Mouse (Mus musculus) heart, embryonic 13.5 days (tissue): ENCODE measurements at regions not wholly inside any gene's neighbourhood (a gene's known extent, or its start where the extent isn't known, plus 50 kb on each side); places are given as distances from the start of the nearest gene placed in this dataset.

Source experiments
- ATAC-seq: fragments of 200-750 bp; cut with Nextera tagmentation; 2 replicates; pipeline ENCODE4 v1.8.0; 2017; ENCODE audit warnings: moderate TSS enrichment; ENCODE audit not compliant: insufficient number of reproducible peaks, low FRiP score, low TSS enrichment; ENCODE audit errors: extremely low read depth
- H3K27ac ChIP-seq: fragments of 300-500 bp; sonication (generic); replicated peaks from 2 replicates; pipeline ENCODE4 v1.5.1; 2015; ENCODE audit warnings: moderate library complexity, mild to moderate bottlenecking, inconsistent platforms
- H3K27me3 ChIP-seq: fragments of 300-500 bp; sonication (generic); replicated peaks from 2 replicates; pipeline ENCODE4 v1.6.1; 2015; ENCODE audit warnings: mild to moderate bottlenecking, inconsistent platforms
- H3K36me3 ChIP-seq: fragments of 300-500 bp; sonication (generic); 2 replicates; pipeline ENCODE4 v1.6.1; 2015; ENCODE audit warnings: mild to moderate bottlenecking, inconsistent platforms
- H3K4me1 ChIP-seq: fragments of 300-500 bp; sonication (generic); 2 replicates; pipeline ENCODE4 v1.6.1; 2015; ENCODE audit warnings: inconsistent platforms
- H3K4me2 ChIP-seq: fragments of 300-500 bp; sonication (generic); 2 replicates; pipeline ENCODE4 v1.6.1; 2015; ENCODE audit warnings: inconsistent platforms, mild to moderate bottlenecking, moderate library complexity
- H3K4me3 ChIP-seq: fragments of 300-500 bp; sonication (generic); 2 replicates; pipeline ENCODE4 v1.5.1; 2015; ENCODE audit warnings: moderate library complexity, mild to moderate bottlenecking, inconsistent platforms
- H3K9ac ChIP-seq: fragments of 300-500 bp; sonication (generic); 2 replicates; pipeline ENCODE4 v1.6.1; 2015; ENCODE audit warnings: inconsistent platforms, mild to moderate bottlenecking, moderate library complexity
- H3K9me3 ChIP-seq: fragments of 300-500 bp; sonication (generic); 2 replicates; pipeline ENCODE4 v1.6.1; 2016; ENCODE audit warnings: inconsistent platforms
- WGBS: fragments of 180-500 bp; shearing (Covaris S2); methylation state at CpG from one replicate; pipeline ENCODE4 v1.1.7; 2015; ENCODE audit warnings: mixed read lengths; 5-methylcytosine and 5-hydroxymethylcytosine counted together

GRCm38 (mm10) chr17:45816566-45816965 lies 82.9 kb upstream of the 1600014C23Rik start:
- no peak overlapping the region for H3K9ac ChIP-seq
- no peaks in the 10 kb centered on the region for H3K36me3 ChIP-seq
- H3K9me3 ChIP-seq = no peaks in the 10 kb centered on the region
- peaks cover 42% of the 10 kb centered on the region for H3K4me1 ChIP-seq
- H3K27me3 ChIP-seq = peaks cover 70% of the 10 kb centered on the region
- no peak for ATAC-seq
- 66% methylated on average over 3 of the region's 3 CpGs for WGBS
- H3K4me3 ChIP-seq = no peak overlapping the region
- H3K27ac ChIP-seq = no peak overlapping the region
- no peak overlapping the region for H3K4me2 ChIP-seq

DNA sequence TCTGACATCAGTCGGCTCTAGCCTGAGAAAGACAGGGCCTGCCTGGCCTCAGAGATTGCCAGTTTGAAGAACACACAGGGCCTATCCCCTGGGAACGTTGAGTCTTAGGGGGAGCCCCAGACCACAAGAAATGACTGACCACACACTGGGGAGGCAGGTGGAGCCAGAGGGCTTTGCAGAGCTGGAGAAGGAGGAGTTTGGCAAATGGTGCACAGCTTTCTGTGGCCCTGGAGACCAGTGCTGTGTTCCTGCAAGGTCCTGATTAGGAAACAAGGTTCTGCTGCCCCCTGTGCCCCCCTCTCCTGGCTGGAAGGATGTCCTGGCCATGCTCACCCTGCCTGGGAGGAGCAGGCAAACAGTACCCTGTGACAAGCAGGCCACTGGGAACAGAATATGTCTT lies 82.2 kb upstream of the 1600014C23Rik start:
- H3K27ac ChIP-seq = no peak overlapping the region

GRCm38 (mm10) chr17:45815341-45815740 lies 81.7 kb upstream of the 1600014C23Rik start:
- H3K4me1 ChIP-seq = peaks cover 43% of the 10 kb centered on the region
- H3K9ac ChIP-seq = peak overlapping the region; percentile 37; the same call in 1 of the 2 replicates
- no peak overlapping the region for H3K27ac ChIP-seq
- no peaks in the 10 kb centered on the region for H3K36me3 ChIP-seq
- H3K9me3 ChIP-seq = no peaks in the 10 kb centered on the region
- no peak for ATAC-seq
- H3K4me3 ChIP-seq = no peak overlapping the region
- 29% methylated on average over 7 of the region's 7 CpGs for WGBS
- no peak overlapping the region for H3K4me2 ChIP-seq
- peaks cover 74% of the 10 kb centered on the region for H3K27me3 ChIP-seq

More for the DNA sequence above, 82.2 kb upstream of the 1600014C23Rik start:
- H3K4me1 ChIP-seq = peaks cover 43% of the 10 kb centered on the region
- WGBS = 18% methylated on average over 2 of the region's 2 CpGs
- H3K4me2 ChIP-seq = no peak overlapping the region
- H3K36me3 ChIP-seq = no peaks in the 10 kb centered on the region
- 0 out of 2 replicates have a peak, but pooled peaks have one; percentile 15 for ATAC-seq
- no peak overlapping the region for H3K9ac ChIP-seq
- H3K4me3 ChIP-seq = no peak overlapping the region
- H3K9me3 ChIP-seq = no peaks in the 10 kb centered on the region
- H3K27me3 ChIP-seq = peaks cover 74% of the 10 kb centered on the region

DNA sequence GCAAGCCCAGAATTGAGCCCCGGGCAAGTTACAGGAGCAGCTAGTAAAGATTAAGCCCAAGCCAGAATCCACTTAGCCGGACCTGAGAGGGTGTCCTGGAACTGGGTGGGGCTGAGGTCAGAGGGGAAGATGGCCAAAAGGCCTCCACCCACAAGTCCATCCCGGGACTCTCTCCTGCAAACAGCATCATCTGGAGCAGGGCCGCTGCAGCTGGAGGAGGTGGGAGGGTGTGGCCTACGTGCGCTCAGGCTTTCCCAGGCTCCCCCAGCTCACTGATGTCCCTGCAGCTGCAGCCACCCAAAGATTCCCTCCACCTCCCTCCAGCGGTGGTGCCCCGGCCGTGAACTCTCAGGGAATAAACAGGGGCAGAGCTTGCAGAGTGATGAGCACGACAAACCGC lies 80.9 kb upstream of the 1600014C23Rik start:
- Histone ChIP-seq H3K27me3 (peaks cover 73% of the 10 kb centered on the region), H3K4me3 (no peak overlapping the region), H3K4me1 (peaks cover 43% of the 10 kb centered on the region), H3K27ac (no peak overlapping the region), H3K36me3 (no peaks in the 10 kb centered on the region), H3K4me2 (no peak overlapping the region), H3K9ac (no peak overlapping the region), H3K9me3 (no peaks in the 10 kb centered on the region)
- WGBS = 20% methylated on average over 11 of the region's 11 CpGs
- ATAC-seq = no peak

GRCm38 (mm10) chr17:45813956-45814355 lies 80.3 kb upstream of the 1600014C23Rik start:
- no peaks in the 10 kb centered on the region for H3K9me3 ChIP-seq
- no peaks in the 10 kb centered on the region for H3K36me3 ChIP-seq
- WGBS = 75% methylated on average over 5 of the region's 5 CpGs
- H3K9ac ChIP-seq = no peak overlapping the region
- no peak for ATAC-seq
- H3K4me3 ChIP-seq = no peak overlapping the region
- peaks cover 73% of the 10 kb centered on the region for H3K27me3 ChIP-seq
- no peak overlapping the region for H3K4me2 ChIP-seq
- H3K27ac ChIP-seq = no peak overlapping the region
- peaks cover 43% of the 10 kb centered on the region for H3K4me1 ChIP-seq

- ATAC-seq = no peak
- Histone ChIP-seq H3K9ac (peak overlapping the region; percentile 47; the same call in 1 of the 2 replicates), H3K27me3 (peaks cover 78% of the 10 kb centered on the region), H3K36me3 (no peaks in the 10 kb centered on the region), H3K4me2 (no peak overlapping the region), H3K4me1 (peaks cover 46% of the 10 kb centered on the region), H3K27ac (peak overlapping the region; percentile 74), H3K9me3 (no peaks in the 10 kb centered on the region), H3K4me3 (no peak overlapping the region)
- 64% methylated on average over 9 of the region's 9 CpGs for WGBS
These were observed 78.8 kb upstream of the 1600014C23Rik start for GRCm38 (mm10) chr17:45812289-45812955.

DNA sequence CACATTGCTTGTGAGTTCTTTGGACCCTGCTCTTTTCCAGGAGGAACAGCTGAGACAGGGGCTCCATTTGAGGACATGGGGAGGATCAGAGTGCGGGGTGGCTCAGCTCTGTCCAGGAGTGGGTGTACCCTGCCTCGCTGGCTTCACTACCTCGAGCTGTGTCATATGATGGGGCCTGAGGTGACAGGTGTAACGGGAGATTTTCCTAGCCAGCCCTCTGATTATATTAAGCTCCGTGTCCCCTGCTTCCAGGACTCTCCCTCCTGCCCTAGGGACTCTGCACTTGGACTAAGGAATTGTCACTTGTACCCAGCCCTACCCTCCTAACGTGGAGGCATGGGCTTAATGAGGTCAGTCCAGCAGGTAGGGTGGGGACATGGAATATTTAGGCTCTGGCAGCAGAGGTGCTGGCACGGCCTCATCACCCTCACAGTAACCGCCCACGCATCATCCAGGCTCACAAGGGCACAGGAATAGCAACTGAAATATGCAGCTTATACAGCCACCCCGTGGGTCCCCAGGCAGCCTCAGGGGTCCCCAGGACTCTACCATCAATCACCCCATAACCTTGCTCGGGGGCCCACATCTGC lies 78.1 kb upstream of the 1600014C23Rik start:
- Histone ChIP-seq H3K4me3 (no peak overlapping the region), H3K4me2 (no peak overlapping the region), H3K9ac (peak overlapping the region; percentile 47; the same call in 1 of the 2 replicates), H3K4me1 (peaks cover 53% of the 10 kb centered on the region), H3K36me3 (no peaks in the 10 kb centered on the region), H3K27ac (peak overlapping the region; percentile 74), H3K9me3 (no peaks in the 10 kb centered on the region), H3K27me3 (peaks cover 78% of the 10 kb centered on the region)
- 68% methylated on average over 11 of the region's 11 CpGs for WGBS
- ATAC-seq = no peak

- 89% methylated on average over 6 of the region's 6 CpGs for WGBS
- peaks cover 46% of the 10 kb centered on the region for H3K4me1 ChIP-seq
- H3K4me2 ChIP-seq = no peak overlapping the region
- H3K9me3 ChIP-seq = no peaks in the 10 kb centered on the region
- no peak overlapping the region for H3K27ac ChIP-seq
- no peak for ATAC-seq
- H3K4me3 ChIP-seq = no peak overlapping the region
- no peak overlapping the region for H3K9ac ChIP-seq
- H3K36me3 ChIP-seq = no peaks in the 10 kb centered on the region
- H3K27me3 ChIP-seq = peaks cover 86% of the 10 kb centered on the region
These were observed 76.1 kb upstream of the 1600014C23Rik start for GRCm38 (mm10) chr17:45809728-45810127.

DNA sequence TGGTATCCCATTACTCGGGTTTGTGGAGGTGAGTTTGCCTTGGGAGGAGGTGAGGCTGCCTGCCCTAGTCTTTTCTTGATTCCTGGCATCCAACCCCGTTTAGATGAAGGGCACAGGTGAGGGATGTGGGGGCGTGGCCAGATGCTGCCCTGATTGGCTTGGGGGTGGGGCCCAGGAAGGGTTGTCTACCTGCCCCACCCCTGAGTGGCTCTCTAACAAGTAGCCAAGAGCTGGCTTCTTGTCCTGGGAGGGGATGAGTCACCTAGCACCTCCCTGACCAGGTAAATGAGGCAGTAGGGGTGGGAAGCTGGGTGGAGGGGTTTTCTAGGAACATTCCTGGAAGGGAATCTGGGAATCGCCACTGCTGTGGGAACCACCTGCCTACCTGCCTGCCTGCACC lies 74.7 kb upstream of the 1600014C23Rik start:
- H3K9ac ChIP-seq = no peak overlapping the region
- no peak overlapping the region for H3K27ac ChIP-seq
- H3K4me1 ChIP-seq = peaks cover 50% of the 10 kb centered on the region
- ATAC-seq = no peak
- H3K4me2 ChIP-seq = no peak overlapping the region
- WGBS = 54% methylated on average over 4 of the region's 4 CpGs
- peaks cover 86% of the 10 kb centered on the region for H3K27me3 ChIP-seq
- no peaks in the 10 kb centered on the region for H3K9me3 ChIP-seq
- H3K36me3 ChIP-seq = no peaks in the 10 kb centered on the region
- no peak overlapping the region for H3K4me3 ChIP-seq

GRCm38 (mm10) chr17:45807452-45807851 lies 73.8 kb upstream of the 1600014C23Rik start:
- peaks cover 50% of the 10 kb centered on the region for H3K4me1 ChIP-seq
- WGBS = 36% methylated on average over 13 of the region's 13 CpGs
- no peak for ATAC-seq
- H3K27me3 ChIP-seq = peaks cover 87% of the 10 kb centered on the region
- H3K4me3 ChIP-seq = no peak overlapping the region
- peak overlapping the region; percentile 10; the same call in 1 of the 2 replicates for H3K9ac ChIP-seq
- no peaks in the 10 kb centered on the region for H3K36me3 ChIP-seq
- H3K9me3 ChIP-seq = no peaks in the 10 kb centered on the region
- H3K4me2 ChIP-seq = no peak overlapping the region
- no peak overlapping the region for H3K27ac ChIP-seq

DNA sequence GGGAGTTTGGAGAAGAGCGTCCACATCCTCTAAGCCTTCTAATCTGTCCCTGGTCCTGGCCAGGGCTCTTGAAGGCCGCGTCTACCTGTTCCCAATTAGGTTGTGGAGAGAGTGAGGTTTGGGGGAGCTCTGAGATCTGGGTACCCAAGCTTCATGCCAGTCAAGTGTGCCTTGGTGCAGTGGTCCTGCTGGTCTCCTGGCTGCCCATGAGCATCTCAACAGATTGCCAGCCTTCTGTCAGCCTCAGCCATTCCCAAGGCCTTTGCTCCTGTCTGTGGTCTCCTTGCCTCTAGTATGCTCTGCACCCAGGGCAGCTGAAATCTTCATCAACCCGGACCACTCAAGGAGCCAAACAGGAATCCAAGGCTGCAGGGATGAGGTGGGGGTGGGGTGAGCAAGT lies 73.2 kb upstream of the 1600014C23Rik start:
- Histone ChIP-seq H3K9ac (no peak overlapping the region; the same call in 1 of the 2 replicates), H3K4me2 (no peak overlapping the region), H3K36me3 (no peaks in the 10 kb centered on the region), H3K4me1 (peaks cover 49% of the 10 kb centered on the region), H3K27me3 (peaks cover 89% of the 10 kb centered on the region), H3K9me3 (no peaks in the 10 kb centered on the region), H3K4me3 (no peak overlapping the region), H3K27ac (no peak overlapping the region)
- no peak for ATAC-seq
- 70% methylated on average over 4 of the region's 4 CpGs for WGBS

DNA sequence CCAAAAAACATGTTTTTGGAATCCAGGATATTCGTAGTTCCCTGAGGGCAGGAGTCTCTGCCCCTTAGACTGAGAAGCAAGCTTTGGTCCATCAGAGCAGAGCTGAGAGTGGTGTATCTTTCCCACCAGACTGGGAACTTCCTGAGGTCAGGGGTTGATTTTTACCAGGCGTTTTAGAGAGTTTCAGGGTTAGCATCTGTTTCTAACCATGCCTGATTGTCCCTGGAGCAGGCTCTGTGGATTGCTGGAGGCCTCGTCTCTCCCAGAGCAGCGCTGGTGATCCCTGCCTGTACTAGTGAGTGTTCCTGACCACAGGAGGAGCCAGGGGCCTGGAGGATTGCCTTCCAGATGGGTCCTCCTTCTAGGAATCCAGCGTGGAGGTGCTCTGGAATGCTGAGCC lies 72.8 kb upstream of the 1600014C23Rik start:
- no peak overlapping the region for H3K4me2 ChIP-seq
- H3K36me3 ChIP-seq = no peaks in the 10 kb centered on the region
- H3K4me1 ChIP-seq = peaks cover 49% of the 10 kb centered on the region
- no peak overlapping the region for H3K4me3 ChIP-seq
- H3K9me3 ChIP-seq = no peaks in the 10 kb centered on the region
- H3K27ac ChIP-seq = no peak overlapping the region
- no peak for ATAC-seq
- peaks cover 90% of the 10 kb centered on the region for H3K27me3 ChIP-seq
- no peak overlapping the region; the same call in 1 of the 2 replicates for H3K9ac ChIP-seq
- 50% methylated on average over 5 of the region's 5 CpGs for WGBS
